Mouse (Mus musculus): ENCODE results near the gene Peg10.
"Not testable (repeated sequence)": the region's sequence is repeated elsewhere in the genome, so short reads cannot be mapped to it uniquely, and the experiment has no call there.

Gene Peg10

DNA sequence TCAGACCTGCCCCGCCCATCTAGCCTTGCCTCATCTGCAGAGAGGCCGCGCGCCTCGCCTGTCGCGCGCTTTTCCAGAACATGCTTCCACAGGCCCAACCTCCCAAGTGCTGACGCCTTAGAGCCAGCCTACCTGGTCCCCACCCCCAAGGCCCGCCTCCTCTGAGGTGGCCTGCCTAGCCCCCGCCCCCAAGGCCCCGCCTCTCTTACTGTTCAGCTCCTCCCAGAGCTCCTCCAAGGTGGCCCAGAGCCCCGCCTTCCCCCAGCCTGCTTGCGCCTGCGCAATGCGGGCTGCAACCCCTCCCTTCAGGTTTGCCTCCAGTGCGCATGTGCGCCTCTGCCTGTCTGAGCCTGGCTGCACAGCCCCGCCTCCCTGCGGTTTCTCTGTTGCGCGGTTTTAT lies 2.0 kb downstream of the Peg10 start:
- peak; percentile 91 to 96 for DNase-seq

DNA sequence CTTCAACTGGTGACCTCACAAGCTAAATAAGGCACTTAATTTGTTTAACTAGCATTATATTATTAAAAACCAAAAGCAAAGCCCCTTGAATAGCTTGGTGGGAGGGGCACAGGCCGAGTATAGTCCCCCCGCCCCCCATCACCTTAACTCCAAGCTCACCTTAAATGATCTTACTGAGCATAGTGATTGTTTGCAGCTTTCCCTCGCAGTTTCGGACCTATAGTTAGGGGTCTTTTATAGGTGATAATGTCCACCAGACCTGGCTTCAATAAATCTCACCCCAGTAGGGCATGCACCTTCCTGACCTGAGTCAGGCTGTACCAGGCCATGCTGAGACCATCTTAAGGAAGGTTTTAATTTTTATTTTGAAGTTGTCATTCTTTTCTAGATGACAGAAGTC lies 4.2 kb downstream of the Peg10 start:
- no peak for DNase-seq

DNA sequence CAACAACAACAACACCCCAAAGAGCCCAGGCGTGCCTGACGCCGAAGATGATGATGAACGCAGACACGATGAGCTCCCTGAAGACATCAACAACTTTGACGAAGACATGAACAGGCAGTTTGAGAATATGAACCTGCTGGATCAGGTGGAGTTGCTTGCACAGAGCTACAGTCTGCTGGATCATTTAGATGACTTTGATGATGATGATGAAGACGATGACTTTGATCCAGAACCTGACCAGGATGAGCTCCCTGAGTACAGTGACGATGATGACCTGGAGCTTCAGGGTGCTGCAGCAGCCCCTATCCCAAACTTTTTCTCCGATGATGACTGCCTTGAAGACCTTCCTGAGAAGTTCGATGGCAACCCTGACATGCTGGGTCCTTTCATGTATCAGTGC lies 7.2 kb downstream of the Peg10 start:
- no peak for DNase-seq

DNA sequence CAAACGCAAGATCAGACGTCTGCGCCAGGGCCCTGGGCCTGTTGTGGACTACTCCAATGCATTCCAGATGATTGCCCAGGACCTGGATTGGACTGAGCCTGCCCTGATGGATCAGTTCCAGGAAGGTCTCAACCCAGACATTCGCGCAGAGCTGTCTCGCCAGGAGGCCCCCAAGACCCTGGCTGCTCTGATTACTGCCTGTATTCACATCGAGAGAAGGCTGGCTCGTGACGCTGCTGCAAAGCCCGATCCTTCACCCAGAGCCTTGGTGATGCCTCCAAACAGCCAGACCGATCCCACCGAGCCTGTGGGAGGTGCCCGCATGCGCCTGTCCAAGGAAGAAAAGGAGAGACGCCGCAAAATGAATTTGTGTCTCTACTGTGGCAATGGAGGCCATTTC lies 7.8 kb downstream of the Peg10 start:
- DNase-seq = no peak

DNA sequence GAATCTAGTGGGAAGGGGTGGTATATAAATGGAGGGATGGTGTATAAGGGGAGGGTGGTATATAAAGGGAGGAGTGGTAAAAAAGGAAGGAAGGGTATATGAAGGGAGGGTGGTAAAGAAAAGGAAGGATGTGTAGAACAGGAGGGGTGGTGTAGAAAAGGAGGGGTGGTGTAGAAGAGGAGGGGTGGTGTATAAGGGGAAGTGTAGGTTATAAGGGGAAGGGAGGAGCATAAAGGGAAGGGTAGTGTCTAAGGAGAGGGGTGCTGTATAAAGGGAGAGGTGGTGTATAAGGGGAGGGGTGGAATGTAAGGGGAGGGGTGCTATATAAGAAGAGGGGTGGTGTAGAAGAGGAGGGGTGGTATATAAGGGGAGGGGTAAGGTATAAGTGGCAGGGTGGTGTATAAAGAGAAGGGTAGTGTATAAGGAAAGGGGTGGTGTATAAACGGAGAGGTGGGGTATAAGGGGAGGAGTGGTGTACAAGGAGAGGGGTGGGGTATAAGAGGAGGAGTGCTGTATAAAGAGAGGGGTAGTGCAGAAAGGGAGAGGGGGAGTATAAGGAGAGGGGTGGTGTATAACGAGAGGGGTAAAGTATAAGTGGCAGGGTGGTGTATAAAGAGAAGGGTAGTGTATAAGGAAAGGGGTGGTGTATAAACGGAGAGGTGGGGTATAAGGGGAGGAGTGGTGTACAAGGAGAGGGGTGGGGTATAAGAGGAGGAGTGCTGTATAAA lies 14.5 kb downstream of the Peg10 start:
- not testable (repeated sequence) for DNase-seq

DNA sequence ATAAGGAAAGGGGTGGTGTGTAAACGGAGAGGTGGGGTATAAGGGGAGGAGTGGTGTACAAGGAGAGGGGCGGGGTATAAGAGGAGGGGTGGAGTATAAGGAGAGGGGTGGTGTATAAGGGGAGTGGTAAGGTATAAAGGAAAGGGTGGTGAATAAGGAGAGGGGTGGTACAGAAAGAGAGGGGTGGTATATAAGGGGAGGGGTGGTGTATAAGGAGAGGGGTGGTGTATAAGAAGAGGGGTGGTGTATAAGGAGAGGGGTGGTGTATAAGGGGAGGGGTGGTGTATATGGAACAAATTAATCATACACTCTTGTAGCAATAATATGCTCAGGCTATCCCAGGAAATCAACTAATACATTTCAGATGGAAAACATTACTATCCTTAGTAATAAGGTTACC lies 15.1 kb downstream of the Peg10 start:
- DNase-seq = no peak

DNA sequence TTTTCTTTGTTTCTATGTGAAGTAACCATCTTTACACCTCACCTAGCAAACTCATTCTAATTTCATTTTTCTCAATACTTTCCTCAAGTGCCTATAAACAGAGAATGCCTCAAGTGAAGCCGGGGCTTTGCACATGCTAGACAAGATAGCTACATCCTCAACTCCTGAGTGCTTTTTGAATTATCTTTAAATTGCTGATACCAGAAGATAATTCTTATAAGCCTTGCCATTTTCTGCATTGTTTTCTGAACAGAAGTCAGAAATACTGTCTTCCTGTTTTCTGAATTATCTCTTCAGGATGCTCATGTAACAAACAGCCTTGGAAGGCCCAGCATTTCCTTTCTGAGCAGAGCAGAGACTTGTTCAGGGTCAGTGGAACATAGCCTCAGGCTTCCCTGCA lies 49.2 kb downstream of the Peg10 start:
- DNase-seq = no peak

DNA sequence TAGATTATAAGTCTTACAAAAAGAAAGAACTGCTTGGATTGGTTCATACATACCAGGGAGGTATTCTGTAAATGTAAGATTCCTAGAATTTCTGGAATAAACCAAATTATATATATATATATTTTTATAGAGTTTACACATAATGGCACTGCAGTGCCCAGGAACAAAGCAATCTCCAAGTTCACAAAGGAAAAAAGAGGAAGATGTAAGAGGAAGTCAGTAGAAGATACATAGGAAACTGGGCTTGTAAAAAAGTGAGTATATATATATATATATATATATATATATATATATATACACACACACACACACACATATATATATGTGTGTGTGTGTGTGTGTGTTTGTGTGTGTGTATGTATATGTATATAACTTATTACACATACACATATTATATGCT lies 50.2 kb downstream of the Peg10 start:
- DNase-seq = not testable (repeated sequence)

DNA sequence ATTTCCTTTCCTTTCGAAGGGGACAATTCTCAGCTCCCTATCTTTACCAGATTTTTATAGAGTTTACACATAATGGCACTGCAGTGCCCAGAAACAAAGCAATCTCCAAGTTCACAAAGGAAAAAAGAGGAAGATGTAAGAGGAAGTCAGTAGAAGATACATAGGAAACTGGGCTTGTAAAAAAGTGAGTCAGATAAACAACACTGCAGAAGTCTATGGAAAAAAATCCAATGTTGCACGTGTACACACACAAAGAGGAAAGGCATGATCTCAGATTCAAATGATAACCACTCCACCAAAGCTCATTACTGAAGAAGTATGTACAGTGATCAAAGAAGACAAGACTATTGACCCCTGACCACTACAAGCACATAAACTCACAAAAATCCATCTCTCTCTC lies 51.3 kb downstream of the Peg10 start:
- no peak for DNase-seq

DNA sequence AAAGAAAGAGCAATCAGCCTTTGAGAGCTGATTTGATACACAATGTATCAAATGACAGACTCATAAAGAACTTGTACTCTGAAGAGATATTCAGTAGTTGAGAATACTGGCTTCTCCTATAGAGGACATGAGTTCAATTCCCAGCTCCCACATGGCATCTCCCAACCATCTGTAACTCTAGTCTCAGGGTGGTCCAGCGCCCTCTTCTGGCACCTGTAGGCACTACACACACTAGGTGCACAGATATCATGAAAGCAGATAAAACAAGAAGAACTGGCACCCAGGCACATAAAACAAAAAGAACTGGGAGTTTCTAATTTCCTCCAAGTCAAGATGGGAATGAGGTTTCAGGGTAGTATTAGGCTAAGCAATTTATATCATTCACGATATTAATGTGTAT lies 52.3 kb downstream of the Peg10 start:
- DNase-seq = no peak

DNA sequence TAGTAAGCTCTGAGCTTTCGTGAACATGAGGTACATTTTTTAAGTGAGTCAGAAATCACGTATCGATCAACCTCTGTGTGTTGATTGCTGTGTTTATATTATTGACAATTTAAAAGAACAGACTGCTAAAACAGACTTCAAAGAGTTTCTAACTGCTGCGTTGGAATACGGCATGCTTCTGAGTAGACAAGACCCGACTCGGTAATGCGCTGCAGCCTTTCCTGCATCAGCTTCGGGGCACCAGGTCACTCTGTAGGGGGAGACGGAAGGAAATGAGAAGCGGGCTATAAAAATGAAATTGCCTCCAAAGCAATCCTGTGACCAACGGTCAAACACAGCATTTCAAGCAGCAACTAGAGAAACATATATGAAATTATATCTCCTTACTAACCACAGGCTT lies 59.9 kb downstream of the Peg10 start:
- no peak for DNase-seq

Measured in cerebellum, postnatal 36 days (tissue).